Mouse (Mus musculus) neural tube, embryonic 14.5 days (tissue): ENCODE measurements around the gene Syne1. TPM values are rescaled to one million over a fixed set of nuclear protein-coding genes. Genes with fewer than 3 reads are reported as not detected.

Experiments used
- ATAC-seq: fragments of 200-750 bp; cut with Nextera tagmentation; 2 replicates; pipeline ENCODE4 v1.8.0; 2017; ENCODE audit warnings: low read depth, mild to moderate bottlenecking, moderate TSS enrichment, moderate library complexity
- H3K27ac ChIP-seq: fragments of 300-500 bp; sonication (generic); 2 replicates; pipeline ENCODE4 v1.5.1; 2014; ENCODE audit warnings: low read depth, mild to moderate bottlenecking, control low read depth, low read length, moderate library complexity, mixed read lengths
- H3K27me3 ChIP-seq: fragments of 300-500 bp; sonication (generic); 2 replicates; pipeline ENCODE4 v1.6.1; 2014; ENCODE audit warnings: low read length; ENCODE audit not compliant: control insufficient read depth, insufficient read depth
- H3K36me3 ChIP-seq: fragments of 300-500 bp; sonication (generic); 2 replicates; pipeline ENCODE4 v1.6.1; 2014; ENCODE audit warnings: low read length, mixed read lengths; ENCODE audit not compliant: control insufficient read depth, insufficient read depth
- H3K4me1 ChIP-seq: fragments of 300-500 bp; sonication (generic); 2 replicates; pipeline ENCODE4 v1.6.1; 2014; ENCODE audit warnings: low read length; ENCODE audit not compliant: control insufficient read depth, insufficient read depth
- H3K4me2 ChIP-seq: fragments of 300-500 bp; sonication (generic); 2 replicates; pipeline ENCODE4 v1.6.1; 2014; ENCODE audit warnings: mild to moderate bottlenecking, low read depth, low read length, control low read depth
- H3K4me3 ChIP-seq: fragments of 300-500 bp; sonication (generic); 2 replicates; pipeline ENCODE4 v1.5.1; 2014; ENCODE audit warnings: low read depth, low read length, control low read depth, mixed read lengths
- H3K9ac ChIP-seq: fragments of 300-500 bp; sonication (generic); replicated peaks from 2 replicates; pipeline ENCODE4 v1.6.1; 2014; ENCODE audit warnings: low read depth, mild to moderate bottlenecking, control low read depth, low read length, mixed read lengths
- H3K9me3 ChIP-seq: fragments of 300-500 bp; sonication (generic); 2 replicates; pipeline ENCODE4 v1.6.1; 2016; ENCODE audit warnings: low read length; ENCODE audit not compliant: control insufficient read depth
- WGBS: fragments of 180-500 bp; shearing (Covaris S2); extraction: QIAGEN DNeasy Blood & Tissue Kit; methylation state at CpG from one replicate; pipeline ENCODE4 v1.1.7; 2014; 5-methylcytosine and 5-hydroxymethylcytosine counted together
- polyA plus RNA-seq: library from polyadenylated mRNA; unstranded; fragments of >200 nt; fragmentation: Nextera tagmentation; extraction: Ambion mirVana; gene quantifications from 2 replicates; pipeline ENCODE4 v1.2.1, GENCODE M21; 2014

The Syne1 gene
- polyA plus RNA-seq, 1 experiment from 2014 or later: 29.5 TPM

DNA sequence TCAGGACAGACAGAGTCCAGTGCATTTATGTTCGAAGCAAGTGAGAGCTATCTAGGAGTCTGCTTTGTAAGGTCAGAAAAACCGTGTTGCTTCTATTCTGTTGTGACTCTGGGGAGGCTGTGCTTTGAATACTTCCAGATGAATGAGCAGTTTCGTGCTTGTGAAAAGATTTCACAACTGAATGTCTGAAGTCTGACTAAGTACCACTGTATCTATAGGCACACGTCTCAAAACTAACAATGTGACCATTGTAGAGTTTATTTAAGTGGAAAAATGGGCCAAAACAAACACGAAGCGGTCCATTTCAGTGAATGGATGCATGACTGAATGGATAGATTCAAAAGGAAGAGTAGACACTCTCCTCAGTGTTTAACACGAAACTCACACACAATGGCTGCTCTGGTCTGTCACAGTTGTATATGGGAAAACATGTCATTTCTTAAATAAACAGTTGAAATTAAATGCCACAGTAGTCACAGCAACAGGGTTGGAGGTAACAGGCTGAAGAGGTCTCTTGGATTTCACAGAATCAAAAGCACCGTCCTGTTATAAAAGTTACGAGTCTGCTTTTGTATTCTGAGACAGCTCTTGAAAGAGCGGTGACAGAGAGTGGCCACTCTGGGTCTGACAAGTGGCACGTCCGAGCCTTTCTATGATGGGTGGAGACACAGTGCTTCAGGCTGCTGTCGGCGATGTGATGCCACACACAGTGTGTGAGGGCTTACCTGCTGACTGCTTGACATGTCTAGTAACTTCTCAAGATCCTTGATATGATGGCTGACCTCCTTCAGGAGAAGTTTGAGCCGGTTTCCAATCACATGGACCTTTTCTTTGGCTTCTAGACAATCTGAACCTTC is 518.9 kb downstream of the Syne1 start:
- 0 out of 2 replicates have a peak, but pooled peaks cover 3% of the 10 kb centered on the region for H3K36me3 ChIP-seq
- H3K4me3 ChIP-seq: no peak overlapping the region
- H3K9me3 ChIP-seq: no peaks in the 10 kb centered on the region
- ATAC-seq: peak; percentile 38; the same call in 1 of the 2 replicates
- no peaks in the 10 kb centered on the region for H3K27me3 ChIP-seq
- no peak overlapping the region for H3K4me2 ChIP-seq
- H3K27ac ChIP-seq: no peak overlapping the region
- no peaks in the 10 kb centered on the region for H3K4me1 ChIP-seq
- no peak overlapping the region for H3K9ac ChIP-seq
- 22% methylated on average over 15 of the region's 15 CpGs for WGBS

DNA sequence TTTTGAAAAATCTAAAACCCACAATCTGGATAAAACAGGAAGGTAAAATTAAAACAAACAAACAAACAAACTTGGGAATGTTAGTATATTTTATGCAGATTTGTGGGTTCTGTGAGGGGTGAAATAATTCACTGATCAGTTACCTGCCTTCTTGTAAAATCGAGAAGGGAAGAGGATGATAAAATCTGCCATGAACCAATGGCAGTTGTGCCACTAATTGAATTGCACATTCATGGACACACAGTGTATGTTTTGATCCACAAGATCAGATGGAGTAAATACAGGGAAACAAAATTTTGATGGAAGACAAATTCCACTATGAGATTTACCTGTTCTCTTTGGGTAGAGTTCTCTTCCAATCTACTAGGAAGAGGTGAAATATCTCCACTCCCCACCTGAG is 521.4 kb downstream of the Syne1 start:
- Histone ChIP-seq H3K9me3 (no peaks in the 10 kb centered on the region), H3K27me3 (no peaks in the 10 kb centered on the region), H3K4me1 (no peaks in the 10 kb centered on the region), H3K27ac (no peak overlapping the region), H3K4me2 (no peak overlapping the region), H3K4me3 (no peak overlapping the region), H3K9ac (no peak overlapping the region), H3K36me3 (no peaks in the 10 kb centered on the region)
- ATAC-seq: no peak
- 94% methylated on average over 1 of the region's 1 CpGs for WGBS

DNA sequence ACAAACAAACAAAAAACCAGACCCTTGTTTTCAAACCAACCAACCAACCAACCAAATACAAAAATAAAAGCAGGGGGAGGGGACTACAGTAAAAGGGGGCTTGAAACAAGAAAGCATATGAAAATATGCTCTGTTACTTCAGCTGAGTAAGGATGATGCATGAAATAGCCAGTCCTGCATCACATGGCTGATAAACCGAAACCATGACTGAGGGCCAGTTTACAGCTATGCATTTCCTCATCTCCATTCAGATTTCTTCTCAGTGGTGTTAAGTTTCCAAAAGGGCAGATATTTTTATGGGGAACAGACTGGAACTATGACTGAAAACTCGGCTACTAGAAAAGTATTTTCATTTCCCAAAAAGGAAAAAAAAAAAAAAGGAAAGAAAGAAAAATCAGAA is 522.1 kb downstream of the Syne1 start:
- H3K27ac ChIP-seq: no peak overlapping the region
- no peaks in the 10 kb centered on the region for H3K36me3 ChIP-seq
- no peak overlapping the region for H3K9ac ChIP-seq
- no peaks in the 10 kb centered on the region for H3K27me3 ChIP-seq
- no peaks in the 10 kb centered on the region for H3K4me1 ChIP-seq
- WGBS: 84% methylated on average over 2 of the region's 2 CpGs
- no peak for ATAC-seq
- H3K4me3 ChIP-seq: no peak overlapping the region
- H3K9me3 ChIP-seq: no peaks in the 10 kb centered on the region
- H3K4me2 ChIP-seq: no peak overlapping the region

GRCm38 (mm10) chr10:5028301-5028700 is 523.0 kb downstream of the Syne1 start:
- Histone ChIP-seq H3K9me3 (no peaks in the 10 kb centered on the region), H3K4me3 (no peak overlapping the region), H3K9ac (no peak overlapping the region), H3K36me3 (no peaks in the 10 kb centered on the region), H3K4me2 (no peak overlapping the region), H3K27me3 (no peaks in the 10 kb centered on the region), H3K4me1 (no peaks in the 10 kb centered on the region), H3K27ac (no peak overlapping the region)
- ATAC-seq: no peak
- WGBS: 87% methylated on average over 9 of the region's 9 CpGs

DNA sequence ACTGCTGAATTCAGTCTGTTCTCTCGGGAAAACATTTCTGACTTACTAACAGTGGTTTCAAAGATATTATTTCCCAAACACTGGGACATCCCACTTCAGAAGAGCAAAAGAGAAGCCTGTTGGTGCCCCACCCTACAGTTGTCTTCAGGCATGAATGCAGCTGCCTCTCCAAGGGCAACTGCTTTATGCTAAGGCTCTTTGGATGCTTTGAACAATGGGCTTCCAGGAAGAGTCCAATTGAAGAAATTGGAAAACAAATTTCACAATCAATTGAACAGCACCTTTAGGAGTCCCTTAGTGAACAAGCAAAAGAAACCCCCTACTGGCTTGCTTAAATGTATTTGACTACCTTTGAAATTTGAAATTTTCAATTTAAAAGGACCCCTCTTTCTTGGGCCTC is 524.1 kb downstream of the Syne1 start:
- Histone ChIP-seq H3K27me3 (no peaks in the 10 kb centered on the region), H3K4me2 (no peak overlapping the region), H3K4me3 (no peak overlapping the region), H3K9ac (no peak overlapping the region), H3K4me1 (no peaks in the 10 kb centered on the region), H3K36me3 (no peaks in the 10 kb centered on the region), H3K9me3 (no peaks in the 10 kb centered on the region), H3K27ac (no peak overlapping the region)
- ATAC-seq: no peak
- WGBS: 85% methylated on average over 1 of the region's 1 CpGs

- Histone ChIP-seq H3K4me2 (no peak overlapping the region), H3K27ac (no peak overlapping the region), H3K36me3 (no peaks in the 10 kb centered on the region), H3K9me3 (no peaks in the 10 kb centered on the region), H3K4me1 (no peaks in the 10 kb centered on the region), H3K9ac (no peak overlapping the region), H3K4me3 (no peak overlapping the region), H3K27me3 (no peaks in the 10 kb centered on the region)
- 95% methylated on average over 4 of the region's 4 CpGs for WGBS
- ATAC-seq: no peak
Measured at GRCm38 (mm10) chr10:5025906-5026305, 525.4 kb downstream of the Syne1 start.

DNA sequence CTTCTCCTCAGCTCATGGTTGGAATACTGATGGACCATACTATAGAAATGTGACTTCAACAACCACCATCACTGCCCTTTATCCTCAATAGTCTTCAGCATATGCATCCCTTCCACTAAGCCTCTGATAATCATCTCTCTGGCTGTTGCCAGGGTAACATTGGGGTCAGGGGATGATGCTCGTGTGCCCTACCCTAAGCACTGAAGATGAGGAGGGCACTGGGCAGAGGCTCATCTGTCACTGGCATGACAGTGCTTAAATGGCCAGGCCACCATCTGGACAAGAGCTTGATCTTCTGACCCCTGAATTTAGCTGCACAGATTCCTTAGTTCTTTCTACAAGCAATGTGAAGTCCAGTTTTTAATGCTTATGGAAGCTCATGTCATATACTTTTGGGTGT is 534.1 kb downstream of the Syne1 start:
- H3K4me2 ChIP-seq: no peak overlapping the region
- no peak overlapping the region for H3K27ac ChIP-seq
- H3K9me3 ChIP-seq: no peaks in the 10 kb centered on the region
- no peaks in the 10 kb centered on the region for H3K36me3 ChIP-seq
- no peak overlapping the region for H3K4me3 ChIP-seq
- no peak for ATAC-seq
- no peaks in the 10 kb centered on the region for H3K4me1 ChIP-seq
- no peak overlapping the region for H3K9ac ChIP-seq
- WGBS: 66% methylated on average over 1 of the region's 1 CpGs
- no peaks in the 10 kb centered on the region for H3K27me3 ChIP-seq

DNA sequence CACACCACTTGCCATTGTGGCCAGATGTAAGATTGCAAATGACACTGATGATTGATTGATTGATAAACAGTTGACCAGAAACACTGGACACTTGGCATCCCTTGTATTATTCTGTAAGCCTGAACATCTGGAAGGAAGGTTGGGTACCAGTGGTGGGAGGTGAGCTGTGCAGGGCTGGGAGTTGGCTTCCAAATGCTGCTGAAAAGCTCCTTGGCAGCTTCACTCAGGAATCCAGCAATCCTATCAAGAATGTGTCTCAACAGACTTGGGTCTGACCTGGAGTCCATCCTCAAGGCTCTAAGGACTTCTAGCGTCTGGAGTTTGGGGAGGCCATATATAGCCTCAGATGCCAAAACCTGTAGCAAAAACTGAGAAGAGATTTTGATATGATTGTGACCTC is 536.3 kb downstream of the Syne1 start:
- WGBS: 100% methylated on average over 1 of the region's 1 CpGs
- Histone ChIP-seq H3K4me1 (no peaks in the 10 kb centered on the region), H3K9me3 (no peaks in the 10 kb centered on the region), H3K4me2 (no peak overlapping the region), H3K9ac (no peak overlapping the region), H3K4me3 (no peak overlapping the region), H3K27me3 (no peaks in the 10 kb centered on the region), H3K36me3 (no peaks in the 10 kb centered on the region), H3K27ac (no peak overlapping the region)
- no peak for ATAC-seq

- Histone ChIP-seq H3K36me3 (no peaks in the 10 kb centered on the region), H3K9me3 (no peaks in the 10 kb centered on the region), H3K27me3 (no peaks in the 10 kb centered on the region), H3K27ac (no peak overlapping the region), H3K4me3 (no peak overlapping the region), H3K4me1 (no peaks in the 10 kb centered on the region), H3K9ac (no peak overlapping the region), H3K4me2 (no peak overlapping the region)
- no peak for ATAC-seq
Measured at GRCm38 (mm10) chr10:5012004-5012403, 539.3 kb downstream of the Syne1 start.
